Mouse (Mus musculus) embryonic facial prominence, embryonic 12.5 days (tissue): ENCODE results near the gene E130114P18Rik. TPM values are rescaled to one million over a fixed set of nuclear protein-coding genes. Genes with fewer than 3 reads are reported as not detected.

Experiments
- ATAC-seq: fragments of 200-750 bp; cut with Nextera tagmentation; 2 replicates; pipeline ENCODE4 v1.8.0; 2017; ENCODE audit not compliant: insufficient number of reproducible peaks, insufficient read depth, low FRiP score, low TSS enrichment
- H3K27ac ChIP-seq: fragments of 300-500 bp; sonication (generic); 2 replicates; pipeline ENCODE4 v1.5.1; 2016; ENCODE audit warnings: mild to moderate bottlenecking
- H3K27me3 ChIP-seq: fragments of 300-500 bp; sonication (generic); 2 replicates; pipeline ENCODE4 v1.6.1; 2016; ENCODE audit warnings: mild to moderate bottlenecking, moderate library complexity
- H3K36me3 ChIP-seq: fragments of 300-500 bp; sonication (generic); 2 replicates; pipeline ENCODE4 v1.6.1; 2016; ENCODE audit warnings: mild to moderate bottlenecking
- H3K4me1 ChIP-seq: fragments of 300-500 bp; sonication (generic); 2 replicates; pipeline ENCODE4 v1.6.1; 2016
- H3K4me2 ChIP-seq: fragments of 300-500 bp; sonication (generic); replicated peaks from 2 replicates; pipeline ENCODE4 v1.6.1; 2016; ENCODE audit warnings: mild to moderate bottlenecking, moderate library complexity
- H3K4me3 ChIP-seq: fragments of 300-500 bp; sonication (generic); 2 replicates; pipeline ENCODE4 v1.5.1; 2016; ENCODE audit warnings: mild to moderate bottlenecking
- H3K9ac ChIP-seq: fragments of 300-500 bp; sonication (generic); 2 replicates; pipeline ENCODE4 v1.6.1; 2016; ENCODE audit warnings: mild to moderate bottlenecking, moderate library complexity
- H3K9me3 ChIP-seq: fragments of 300-500 bp; sonication (generic); 2 replicates; pipeline ENCODE4 v1.6.1; 2016; ENCODE audit warnings: mild to moderate bottlenecking, moderate library complexity
- WGBS: fragments of 180-500 bp; shearing (Covaris S2); methylation state at CpG from one replicate; pipeline ENCODE4 v1.1.7; 2016; 5-methylcytosine and 5-hydroxymethylcytosine counted together
- polyA plus RNA-seq: library from polyadenylated mRNA; unstranded; fragments of >200 nt; fragmentation: Nextera tagmentation; extraction: Ambion mirVana; gene quantifications from 2 replicates; pipeline ENCODE4 v1.2.1, GENCODE M21; 2016

Gene E130114P18Rik
- polyA plus RNA-seq, 1 experiment from 2014 or later = 7.5 TPM

- H3K9ac ChIP-seq = no peak overlapping the region
- no peak overlapping the region for H3K4me2 ChIP-seq
- H3K9me3 ChIP-seq = no peaks in the 10 kb centered on the region
- H3K27me3 ChIP-seq = no peaks in the 10 kb centered on the region
- H3K27ac ChIP-seq = no peak overlapping the region
- H3K4me1 ChIP-seq = peaks cover 20% of the 10 kb centered on the region; the same call in 1 of the 2 replicates
- ATAC-seq = no peak
- H3K36me3 ChIP-seq = no peaks in the 10 kb centered on the region
- H3K4me3 ChIP-seq = no peak overlapping the region
These were observed 38.1 kb upstream of the E130114P18Rik start for GRCm38 (mm10) chr4:97816001-97816400.

- Histone ChIP-seq H3K4me3 (no peak overlapping the region), H3K9ac (no peak overlapping the region), H3K27ac (no peak overlapping the region), H3K27me3 (no peaks in the 10 kb centered on the region), H3K4me1 (peaks cover 18% of the 10 kb centered on the region; the same call in 1 of the 2 replicates), H3K36me3 (no peaks in the 10 kb centered on the region), H3K9me3 (no peaks in the 10 kb centered on the region), H3K4me2 (no peak overlapping the region)
- WGBS = 88% methylated on average over 7 of the region's 7 CpGs
- ATAC-seq = no peak
These were observed 36.6 kb upstream of the E130114P18Rik start for GRCm38 (mm10) chr4:97814515-97814914.

DNA sequence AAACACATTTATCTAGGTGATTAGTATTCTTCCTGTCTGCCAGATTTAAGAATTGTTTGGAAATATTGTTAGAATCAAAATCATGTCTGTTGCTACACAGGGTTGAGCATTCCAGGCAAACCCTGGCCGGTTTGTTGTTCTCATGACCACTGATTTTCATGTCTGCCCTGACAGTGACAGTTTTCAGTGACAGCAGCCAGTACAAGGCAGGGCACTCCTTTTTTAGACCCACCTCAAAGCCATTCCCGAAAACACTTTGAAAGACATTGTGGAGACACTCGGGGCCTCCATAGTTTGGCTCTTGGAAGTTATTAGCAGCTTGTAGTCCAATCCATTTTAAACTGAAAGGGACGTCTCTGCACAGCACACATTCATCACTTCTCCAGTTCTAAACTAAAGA, 36.1 kb upstream of the E130114P18Rik start:
- no peaks in the 10 kb centered on the region for H3K27me3 ChIP-seq
- no peak overlapping the region for H3K4me3 ChIP-seq
- WGBS = 76% methylated on average over 4 of the region's 4 CpGs
- no peak for ATAC-seq
- peaks cover 16% of the 10 kb centered on the region; the same call in 1 of the 2 replicates for H3K4me1 ChIP-seq
- no peak overlapping the region for H3K4me2 ChIP-seq
- no peaks in the 10 kb centered on the region for H3K36me3 ChIP-seq
- no peak overlapping the region for H3K27ac ChIP-seq
- H3K9ac ChIP-seq = no peak overlapping the region
- H3K9me3 ChIP-seq = no peaks in the 10 kb centered on the region

DNA sequence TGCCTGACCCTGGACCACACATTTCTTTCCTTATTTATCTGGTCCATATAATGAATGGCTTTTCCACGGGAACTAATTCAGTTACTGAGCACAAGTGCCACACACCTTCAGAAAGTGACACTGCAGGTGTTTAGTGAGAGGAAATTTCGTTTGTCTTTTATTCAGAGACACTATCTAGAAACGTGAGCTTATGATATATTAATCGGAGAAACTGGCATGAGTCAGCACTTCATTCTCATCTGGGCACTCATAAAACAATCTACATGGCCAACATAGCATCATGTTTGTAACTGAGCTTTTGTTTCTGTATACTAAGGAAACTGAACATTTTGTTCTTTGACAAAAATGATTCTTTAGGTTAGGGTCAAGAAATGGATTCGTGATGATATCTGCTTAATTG, 35.2 kb upstream of the E130114P18Rik start:
- WGBS = 83% methylated on average over 5 of the region's 5 CpGs
- Histone ChIP-seq H3K27ac (no peak overlapping the region), H3K27me3 (no peaks in the 10 kb centered on the region), H3K4me1 (peaks cover 12% of the 10 kb centered on the region; the same call in 1 of the 2 replicates), H3K9ac (no peak overlapping the region), H3K9me3 (no peaks in the 10 kb centered on the region), H3K4me2 (no peak overlapping the region), H3K4me3 (no peak overlapping the region), H3K36me3 (no peaks in the 10 kb centered on the region; the same call in 1 of the 2 replicates)
- no peak for ATAC-seq

DNA sequence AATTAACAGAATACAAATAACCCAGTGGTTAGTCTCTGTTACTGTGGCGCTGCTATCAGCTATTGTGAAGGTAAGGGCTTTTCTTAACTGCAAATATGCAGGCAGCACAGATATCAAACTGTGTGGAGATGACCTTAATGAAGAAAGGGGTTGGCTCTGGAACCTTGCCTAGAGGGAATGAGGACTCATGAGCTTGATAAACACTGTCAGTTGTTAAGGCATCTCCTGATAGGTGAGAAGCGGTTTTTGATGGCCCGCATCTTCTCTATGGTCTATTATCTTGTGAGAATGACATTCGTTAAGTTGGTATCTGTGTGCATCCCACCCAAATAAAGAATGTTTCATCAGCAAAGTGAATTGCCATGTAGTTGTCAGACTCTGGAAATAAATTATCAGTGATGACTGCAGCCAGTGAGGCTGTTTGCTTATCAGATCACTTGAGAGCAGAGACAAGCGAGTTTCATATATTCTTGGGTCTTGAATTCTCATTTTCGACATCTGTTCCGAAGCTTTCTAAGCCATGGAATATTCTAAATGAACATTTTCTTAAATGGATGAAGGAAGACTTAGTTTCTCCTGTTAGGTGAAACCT, 32.6 kb upstream of the E130114P18Rik start:
- Histone ChIP-seq H3K9me3 (no peaks in the 10 kb centered on the region), H3K9ac (no peak overlapping the region), H3K4me3 (no peak overlapping the region), H3K27ac (no peak overlapping the region), H3K4me2 (no peak overlapping the region), H3K27me3 (no peaks in the 10 kb centered on the region), H3K4me1 (peaks cover 5% of the 10 kb centered on the region; the same call in 1 of the 2 replicates), H3K36me3 (no peaks in the 10 kb centered on the region; the same call in 1 of the 2 replicates)
- ATAC-seq = no peak
- 89% methylated on average over 7 of the region's 7 CpGs for WGBS

- Histone ChIP-seq H3K36me3 (no peaks in the 10 kb centered on the region; the same call in 1 of the 2 replicates), H3K27me3 (no peaks in the 10 kb centered on the region), H3K4me2 (no peak overlapping the region), H3K9ac (no peak overlapping the region), H3K4me1 (peaks cover 5% of the 10 kb centered on the region; the same call in 1 of the 2 replicates), H3K9me3 (no peaks in the 10 kb centered on the region), H3K27ac (no peak overlapping the region), H3K4me3 (no peak overlapping the region)
- ATAC-seq = no peak
- 70% methylated on average over 4 of the region's 4 CpGs for WGBS
These were observed 31.9 kb upstream of the E130114P18Rik start for GRCm38 (mm10) chr4:97809582-97810295.

- H3K27ac ChIP-seq = no peak overlapping the region
- 84% methylated on average over 3 of the region's 3 CpGs for WGBS
These were observed 31.0 kb upstream of the E130114P18Rik start for GRCm38 (mm10) chr4:97808885-97809284.

DNA sequence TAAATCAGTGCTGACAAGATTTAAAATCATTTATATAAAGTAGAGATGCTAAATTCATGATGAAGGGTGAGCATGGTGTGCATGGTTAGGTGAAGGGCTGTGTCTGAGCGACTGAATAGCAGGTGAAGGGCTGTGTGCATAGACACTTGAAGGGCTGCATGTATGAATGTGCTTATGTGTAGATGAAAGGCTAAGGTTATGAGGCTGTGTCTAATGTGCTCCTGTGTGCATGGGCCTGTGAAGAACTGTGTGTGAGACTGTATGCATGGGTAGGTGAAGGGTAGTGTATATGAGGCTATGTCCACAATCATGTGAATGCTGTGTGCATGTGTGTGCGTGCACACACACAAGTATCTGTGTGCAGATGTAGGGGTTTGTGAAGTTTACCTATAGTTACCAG, 29.0 kb upstream of the E130114P18Rik start:
- ATAC-seq = no peak
- Histone ChIP-seq H3K4me3 (no peak overlapping the region), H3K4me2 (no peak overlapping the region), H3K36me3 (peaks cover 11% of the 10 kb centered on the region), H3K27ac (no peak overlapping the region), H3K4me1 (peaks cover 5% of the 10 kb centered on the region; the same call in 1 of the 2 replicates), H3K9me3 (no peaks in the 10 kb centered on the region), H3K27me3 (no peaks in the 10 kb centered on the region), H3K9ac (no peak overlapping the region)
- 96% methylated on average over 2 of the region's 2 CpGs for WGBS

More at GRCm38 (mm10) chr4:97808885-97809284, 31.0 kb upstream of the E130114P18Rik start:
- no peak for ATAC-seq
- Histone ChIP-seq H3K4me1 (peaks cover 5% of the 10 kb centered on the region; the same call in 1 of the 2 replicates), H3K4me3 (no peak overlapping the region), H3K9ac (no peak overlapping the region), H3K9me3 (no peaks in the 10 kb centered on the region), H3K4me2 (no peak overlapping the region), H3K27me3 (no peaks in the 10 kb centered on the region), H3K36me3 (no peaks in the 10 kb centered on the region; the same call in 1 of the 2 replicates)

GRCm38 (mm10) chr4:97805896-97806808, 28.3 kb upstream of the E130114P18Rik start:
- Histone ChIP-seq H3K27me3 (no peaks in the 10 kb centered on the region), H3K9me3 (no peaks in the 10 kb centered on the region), H3K27ac (no peak overlapping the region), H3K4me2 (no peak overlapping the region), H3K36me3 (peaks cover 17% of the 10 kb centered on the region), H3K4me1 (peaks cover 5% of the 10 kb centered on the region; the same call in 1 of the 2 replicates), H3K4me3 (no peak overlapping the region), H3K9ac (no peak overlapping the region)
- no peak for ATAC-seq
- WGBS = 83% methylated on average over 7 of the region's 7 CpGs

GRCm38 (mm10) chr4:97805255-97805654, 27.4 kb upstream of the E130114P18Rik start:
- Histone ChIP-seq H3K9me3 (no peaks in the 10 kb centered on the region), H3K4me3 (no peak overlapping the region), H3K27me3 (no peaks in the 10 kb centered on the region), H3K36me3 (peaks cover 17% of the 10 kb centered on the region), H3K27ac (no peak overlapping the region), H3K4me2 (no peak overlapping the region), H3K9ac (no peak overlapping the region), H3K4me1 (peaks cover 5% of the 10 kb centered on the region)
- WGBS = 64% methylated on average over 2 of the region's 2 CpGs
- ATAC-seq = no peak

- ATAC-seq = no peak
- Histone ChIP-seq H3K27ac (no peak overlapping the region), H3K4me2 (no peak overlapping the region), H3K9ac (no peak overlapping the region), H3K27me3 (no peaks in the 10 kb centered on the region), H3K36me3 (peaks cover 17% of the 10 kb centered on the region), H3K4me1 (peaks cover 5% of the 10 kb centered on the region), H3K9me3 (no peaks in the 10 kb centered on the region), H3K4me3 (no peak overlapping the region)
- 52% methylated on average over 5 of the region's 5 CpGs for WGBS
These were observed 26.8 kb upstream of the E130114P18Rik start for GRCm38 (mm10) chr4:97804638-97805037.
